Mouse (Mus musculus): ENCODE measurements around the gene Cbln1. TPM values are rescaled to one million over a fixed set of nuclear protein-coding genes. Genes with fewer than 3 reads are reported as not detected.

Cbln1 gene
- polyA plus RNA-seq (2012; rRNA removed) = not detected in 2 replicates

DNA sequence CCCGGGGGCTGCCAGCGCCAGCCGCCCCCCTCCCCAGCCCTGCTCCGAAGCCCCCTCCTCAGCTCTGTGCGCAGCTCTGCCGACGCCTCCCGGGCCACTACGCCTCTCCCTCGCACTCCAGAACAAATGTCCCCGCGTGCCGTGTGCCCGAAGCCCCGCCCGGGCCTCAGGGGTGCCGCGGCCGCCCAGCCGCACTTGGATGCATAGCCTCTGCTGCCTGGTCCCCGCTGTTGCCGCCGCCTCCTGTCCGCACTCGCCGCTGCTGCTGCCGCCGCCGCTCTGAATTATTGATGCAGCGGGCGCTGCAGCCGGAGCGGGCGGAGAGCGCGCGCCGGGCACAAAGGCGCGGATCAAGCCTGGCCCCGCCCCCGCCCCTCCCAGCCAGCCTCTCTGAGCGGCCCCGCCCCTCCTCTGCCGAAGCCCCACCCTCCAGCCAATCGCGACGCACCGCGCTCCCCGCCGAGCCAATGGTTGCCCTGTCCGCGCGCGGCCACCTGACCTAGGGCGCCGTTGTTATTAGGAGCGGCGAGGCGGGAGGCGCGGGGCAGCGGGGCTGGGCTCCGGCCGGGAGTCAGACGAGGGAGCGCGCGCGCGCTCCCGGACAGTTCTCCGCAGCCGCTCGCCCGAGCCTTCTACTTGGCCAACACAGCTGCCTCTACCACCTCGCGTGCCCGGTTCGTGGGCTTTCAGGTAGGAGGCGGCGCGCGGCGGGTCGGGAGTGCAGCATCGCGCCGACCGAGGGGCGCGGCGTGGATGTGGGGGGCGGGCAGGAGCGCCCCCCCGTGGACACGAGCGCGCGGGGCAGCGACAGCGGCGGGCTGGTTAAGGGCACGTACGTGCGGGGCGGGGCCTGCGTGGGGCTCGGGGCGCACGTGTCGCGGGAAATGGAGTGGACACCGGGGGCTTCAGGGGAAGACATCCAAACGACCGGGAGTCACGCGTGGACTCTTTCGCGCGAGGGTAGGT is at the start of gene Cbln1:
Cbln1 (minus strand) TSS at position 339 of the 966 bp plus-strand sequence.

Other genes starting within 250 kb of the Cbln1 start
- not detected in 2 replicates for gene 4933402J07Rik, start 91.2 kb upstream of the Cbln1 start, polyA plus RNA-seq (2012; rRNA removed)